Mouse (Mus musculus) ovary, postnatal 10 days (tissue): ENCODE measurements around the gene Olfr1417.
"Not testable (repeated sequence)": the region's sequence is repeated elsewhere in the genome, so short reads cannot be mapped to it uniquely, and the experiment has no call there.

Source experiments
- DNase-seq: peaks from one replicate; pipeline ENCODE4 v3.0.0; 2022; ENCODE audit warnings: low spot score

The Olfr1417 gene

GRCm38 (mm10) chr19:11839119-11839518 is at the start of gene Olfr1417:
Gene Olfr1417, minus strand, starts transcription at chr19:11839219.
- DNase-seq, result no peak

- no peak for DNase-seq
Measured at GRCm38 (mm10) chr19:11886265-11886664, 47.2 kb upstream of the Olfr1417 start, which contains the start of gene Olfr1420. Gene Olfr1420, plus strand, starts transcription at chr19:11886565.

- DNase-seq, result not testable (repeated sequence)
Measured at GRCm38 (mm10) chr19:11878404-11878803, 39.4 kb upstream of the Olfr1417 start.

GRCm38 (mm10) chr19:11875006-11875405 is 36.0 kb upstream of the Olfr1417 start, which contains the start of gene Olfr1419:
Gene Olfr1419, minus strand, starts transcription at chr19:11875106.
- no peak for DNase-seq

GRCm38 (mm10) chr19:11867837-11868236 is 28.8 kb upstream of the Olfr1417 start:
- DNase-seq, result no peak

- no peak for DNase-seq
Measured at GRCm38 (mm10) chr19:11860966-11861365, 21.9 kb upstream of the Olfr1417 start, which contains the start of gene Olfr1418. Gene Olfr1418, minus strand, starts transcription at chr19:11861066.

GRCm38 (mm10) chr19:11856506-11856905 is 17.5 kb upstream of the Olfr1417 start:
- DNase-seq, result no peak

GRCm38 (mm10) chr19:11854821-11855220 is 15.8 kb upstream of the Olfr1417 start:
- DNase-seq, result no peak

GRCm38 (mm10) chr19:11852652-11853051 is 13.6 kb upstream of the Olfr1417 start:
- DNase-seq, result no peak

- DNase-seq, result no peak
Measured at GRCm38 (mm10) chr19:11846333-11846732, 7.3 kb upstream of the Olfr1417 start.

- DNase-seq, result no peak
Measured at GRCm38 (mm10) chr19:11823346-11824065, 15.5 kb downstream of the Olfr1417 start.

- no peak for DNase-seq
Measured at GRCm38 (mm10) chr19:11820211-11820610, 18.8 kb downstream of the Olfr1417 start.

- DNase-seq, result peak; percentile 67
Measured at GRCm38 (mm10) chr19:11819800-11820199, 19.2 kb downstream of the Olfr1417 start.

- no peak for DNase-seq
Measured at GRCm38 (mm10) chr19:11819143-11819700, 19.8 kb downstream of the Olfr1417 start, which contains the start of gene Stx3. Gene Stx3, minus strand, starts transcription at chr19:11819403.

- peak; percentile 29 for DNase-seq
Measured at GRCm38 (mm10) chr19:11818199-11819142, 20.5 kb downstream of the Olfr1417 start.

- no peak for DNase-seq
Measured at GRCm38 (mm10) chr19:11817586-11817985, 21.4 kb downstream of the Olfr1417 start.

- DNase-seq, result no peak
Measured at GRCm38 (mm10) chr19:11816706-11817105, 22.3 kb downstream of the Olfr1417 start.

- DNase-seq, result no peak
Measured at GRCm38 (mm10) chr19:11814742-11815333, 24.2 kb downstream of the Olfr1417 start.

GRCm38 (mm10) chr19:11813649-11814048 is 25.4 kb downstream of the Olfr1417 start:
- no peak for DNase-seq

- DNase-seq, result no peak
Measured at GRCm38 (mm10) chr19:11813136-11813535, 25.9 kb downstream of the Olfr1417 start.

GRCm38 (mm10) chr19:11811688-11812365 is 27.2 kb downstream of the Olfr1417 start:
- DNase-seq, result no peak
